In the genomic region with DNA sequence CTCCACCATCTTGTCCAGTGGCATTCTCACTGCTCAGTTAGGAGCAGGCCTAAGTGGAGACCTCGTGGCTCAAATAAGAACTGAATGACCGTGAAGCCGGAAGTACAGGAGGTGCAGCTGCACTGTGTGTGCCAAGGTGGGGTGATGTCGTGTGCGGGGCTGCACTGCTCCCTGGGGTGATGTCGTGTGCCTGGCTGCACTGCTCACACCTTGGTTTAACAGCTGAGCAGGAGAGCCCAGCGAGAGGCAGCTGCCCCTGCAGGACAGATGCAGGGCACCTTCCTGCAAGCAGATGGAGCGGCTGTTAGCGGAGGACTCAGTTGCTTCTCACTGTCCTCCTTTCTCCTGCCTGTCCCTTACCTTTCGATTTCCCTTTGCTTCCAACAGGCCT, we compare ENCODE assay signal across 14 mouse cellular contexts.
DNase-seq lines count a peak whose midpoint lies in the region; ATAC-seq lines count a peak whose summit lies in the region.
"Had no signal": no experiment of that assay in that cellular context is flagged by ENCODE, and none has a peak within 500 bp of the region (broad histone marks: within the 10 kb centered on the region; RNA-seq: fewer than 3 reads in every experiment).

No protein-coding gene starts in this region.

- no peaks in the 10 kb centered on the region for H3K9me3 ChIP-seq in forebrain, embryonic 11.5 days (ENCODE audit: control insufficient read depth, low read length)
- H3K9me3 ChIP-seq in forebrain, embryonic 14.5 days (replicated peaks; ENCODE audit: control insufficient read depth, low read length), result no peaks in the 10 kb centered on the region
- H3K9me3 ChIP-seq in midbrain, embryonic 10.5 days (replicated peaks), result no peaks in the 10 kb centered on the region
- H3K9me3 ChIP-seq in midbrain, embryonic 15.5 days, result no peaks in the 10 kb centered on the region
- H3K9me3 ChIP-seq in hindbrain, embryonic 12.5 days (replicated peaks), result no peaks in the 10 kb centered on the region
- no peaks in the 10 kb centered on the region for H3K9me3 ChIP-seq in neural tube, embryonic 11.5 days (ENCODE audit: control insufficient read depth, low read length)
- H3K9me3 ChIP-seq: G1E; liver, embryonic 15.5 days had no signal

- no peaks in the 10 kb centered on the region for H3K27me3 ChIP-seq in forebrain, embryonic 11.5 days (ENCODE audit: control insufficient read depth, insufficient read depth, low read length)
- no peaks in the 10 kb centered on the region for H3K27me3 ChIP-seq in forebrain, embryonic 14.5 days (replicated peaks; ENCODE audit: control insufficient read depth, insufficient read depth, low read length)
- no peaks in the 10 kb centered on the region for H3K27me3 ChIP-seq in midbrain, embryonic 10.5 days (ENCODE audit: low read depth, poor library complexity, severe bottlenecking)
- no peaks in the 10 kb centered on the region for H3K27me3 ChIP-seq in midbrain, embryonic 15.5 days (replicated peaks)
- H3K27me3 ChIP-seq in hindbrain, embryonic 12.5 days, result no peaks in the 10 kb centered on the region
- no peaks in the 10 kb centered on the region for H3K27me3 ChIP-seq in neural tube, embryonic 11.5 days (ENCODE audit: control insufficient read depth, insufficient read depth, low read length)
- H3K27me3 ChIP-seq: liver, embryonic 15.5 days had no signal

- WGBS in forebrain, embryonic 11.5 days, result 42% methylated on average over 10 of the region's 10 CpGs
- WGBS in forebrain, embryonic 14.5 days, result 47% methylated on average over 10 of the region's 10 CpGs
- WGBS in midbrain, embryonic 10.5 days, result 47% methylated on average over 10 of the region's 10 CpGs
- 47% methylated on average over 10 of the region's 10 CpGs for WGBS in midbrain, embryonic 15.5 days
- 37% methylated on average over 10 of the region's 10 CpGs for whole genome bisulfite sequencing in hindbrain, embryonic 12.5 days
- WGBS in neural tube, embryonic 11.5 days, result 42% methylated on average over 10 of the region's 10 CpGs

- H3K4me3 ChIP-seq in forebrain, embryonic 11.5 days (ENCODE audit: low read depth, low read length), result no peak overlapping the region
- no peak overlapping the region for H3K4me3 ChIP-seq in forebrain, embryonic 14.5 days (ENCODE audit: low read depth, low read length)
- no peak overlapping the region for H3K4me3 ChIP-seq in midbrain, embryonic 10.5 days
- H3K4me3 ChIP-seq in midbrain, embryonic 15.5 days, result no peak overlapping the region
- no peak overlapping the region for H3K4me3 ChIP-seq in hindbrain, embryonic 12.5 days
- no peak overlapping the region for H3K4me3 ChIP-seq in neural tube, embryonic 11.5 days (ENCODE audit: low read depth, low read length)
- H3K4me3 ChIP-seq: left cerebral cortex, adult 2 months; liver, embryonic 15.5 days had no signal

- H3K4me2 ChIP-seq in forebrain, embryonic 11.5 days (ENCODE audit: low read depth, low read length, severe bottlenecking), result no peak overlapping the region
- H3K4me2 ChIP-seq in forebrain, embryonic 14.5 days (ENCODE audit: low read length), result no peak overlapping the region
- H3K4me2 ChIP-seq in midbrain, embryonic 15.5 days, result no peak overlapping the region
- no peak overlapping the region for H3K4me2 ChIP-seq in hindbrain, embryonic 12.5 days (replicated peaks)
- H3K4me2 ChIP-seq in neural tube, embryonic 11.5 days (ENCODE audit: low read depth), result no peak overlapping the region
- H3K4me2 ChIP-seq: liver, embryonic 15.5 days had no signal

- ATAC-seq in forebrain, embryonic 11.5 days (replicated peaks; ENCODE audit: low FRiP score), result no peak
- no peak for ATAC-seq in forebrain, embryonic 14.5 days
- ATAC-seq in midbrain, embryonic 15.5 days (replicated peaks), result no peak
- ATAC-seq in hindbrain, embryonic 12.5 days (ENCODE audit: low FRiP score), result peak; percentile 27; the same call in 1 of the 2 replicates
- peak; percentile 35 for ATAC-seq in neural tube, embryonic 11.5 days (ENCODE audit: insufficient read depth, low FRiP score, low TSS enrichment)
- ATAC-seq: forebrain, postnatal 0 days had no signal

- DNase-seq in forebrain, embryonic 11.5 days (ENCODE audit: low spot score), result no peak
- no peak for DNase-seq in forebrain, embryonic 14.5 days (ENCODE audit: low spot score)
- no peak for DNase-seq in midbrain, embryonic 10.5 days (ENCODE audit: low spot score)
- no peak for DNase-seq in neural tube, embryonic 11.5 days (ENCODE audit: low spot score)
- DNase-seq in right cerebral cortex, postnatal 36 days (ENCODE audit: low spot score in 2 of 2), result no peak
- DNase-seq in yolk sac, embryonic 10.5 days (ENCODE audit: low spot score), result no peak
- DNase-seq: cerebellum, adult 2 months; forebrain, postnatal 0 days; kidney, postnatal 36 days had no signal

- H3K4me1 ChIP-seq in forebrain, embryonic 11.5 days (replicated peaks; ENCODE audit: control insufficient read depth, insufficient read depth, low read length), result peaks cover 8% of the 10 kb centered on the region; the same call in 1 of the 2 replicates
- peaks cover 8% of the 10 kb centered on the region; the same call in 1 of the 2 replicates for H3K4me1 ChIP-seq in forebrain, embryonic 14.5 days (ENCODE audit: control insufficient read depth, insufficient read depth, low read length)
- H3K4me1 ChIP-seq in midbrain, embryonic 10.5 days, result peaks cover 55% of the 10 kb centered on the region
- peaks cover 16% of the 10 kb centered on the region for H3K4me1 ChIP-seq in midbrain, embryonic 15.5 days
- peaks cover 35% of the 10 kb centered on the region for H3K4me1 ChIP-seq in hindbrain, embryonic 12.5 days
- H3K4me1 ChIP-seq in neural tube, embryonic 11.5 days (ENCODE audit: control insufficient read depth, insufficient read depth, low read length), result peaks cover 29% of the 10 kb centered on the region
- H3K4me1 ChIP-seq: liver, embryonic 15.5 days had no signal

- peak overlapping the region; percentile 37; the same call in 1 of the 2 replicates for H3K27ac ChIP-seq in forebrain, embryonic 11.5 days (ENCODE audit: low read depth, low read length)
- H3K27ac ChIP-seq in forebrain, embryonic 14.5 days (ENCODE audit: low read depth, low read length), result no peak overlapping the region
- peak overlapping the region; percentile 53 for H3K27ac ChIP-seq in midbrain, embryonic 10.5 days (replicated peaks)
- H3K27ac ChIP-seq in midbrain, embryonic 15.5 days, result no peak overlapping the region
- peak overlapping the region; percentile 67 for H3K27ac ChIP-seq in hindbrain, embryonic 12.5 days
- peak overlapping the region; percentile 73 for H3K27ac ChIP-seq in neural tube, embryonic 11.5 days (ENCODE audit: low read depth, low read length)
- H3K27ac ChIP-seq: left cerebral cortex, adult 2 months; liver, embryonic 15.5 days had no signal

- no peak overlapping the region for H3K9ac ChIP-seq in forebrain, embryonic 11.5 days (ENCODE audit: low read length)
- no peak overlapping the region for H3K9ac ChIP-seq in forebrain, embryonic 14.5 days (ENCODE audit: low read length)
- no peak overlapping the region for H3K9ac ChIP-seq in midbrain, embryonic 15.5 days
- 0 out of 2 replicates have a peak overlapping the region, but pooled peaks have one; percentile 13 for H3K9ac ChIP-seq in hindbrain, embryonic 12.5 days
- no peak overlapping the region for H3K9ac ChIP-seq in neural tube, embryonic 11.5 days (ENCODE audit: low read length)
- H3K9ac ChIP-seq: forebrain, postnatal 0 days; liver, embryonic 15.5 days had no signal

- H3K36me3 ChIP-seq in forebrain, embryonic 11.5 days (ENCODE audit: control insufficient read depth, insufficient read depth, low read length), result no peaks in the 10 kb centered on the region; the same call in 1 of the 2 replicates
- peaks cover 35% of the 10 kb centered on the region for H3K36me3 ChIP-seq in forebrain, embryonic 14.5 days (ENCODE audit: control insufficient read depth, insufficient read depth, low read length)
- peaks cover 69% of the 10 kb centered on the region for H3K36me3 ChIP-seq in midbrain, embryonic 10.5 days
- no peaks in the 10 kb centered on the region for H3K36me3 ChIP-seq in midbrain, embryonic 15.5 days (replicated peaks)
- peaks cover 23% of the 10 kb centered on the region for H3K36me3 ChIP-seq in hindbrain, embryonic 12.5 days
- H3K36me3 ChIP-seq in neural tube, embryonic 11.5 days (ENCODE audit: control insufficient read depth, insufficient read depth, low read length), result no peaks in the 10 kb centered on the region

Comparison
In these comparisons a context has a peak if more than half of its experiments do, and no peak if none do; other contexts are left out.
1. H3K27ac ChIP-seq: peak in forebrain, embryonic 11.5 days (single experiment), midbrain, embryonic 10.5 days (single experiment), hindbrain, embryonic 12.5 days (single experiment) and neural tube, embryonic 11.5 days (single experiment); none in forebrain, embryonic 14.5 days (single experiment) and midbrain, embryonic 15.5 days (single experiment).
2. ATAC-seq: peak in hindbrain, embryonic 12.5 days (single experiment) and neural tube, embryonic 11.5 days (single experiment); none in forebrain, embryonic 11.5 days (single experiment), forebrain, embryonic 14.5 days (single experiment) and midbrain, embryonic 15.5 days (single experiment).